Mouse (Mus musculus) E14TG2a.4 (cell line): ENCODE data around the gene Eps8.
"Not testable (repeated sequence)": the region's sequence is repeated elsewhere in the genome, so short reads cannot be mapped to it uniquely, and the experiment has no call there.

ENCODE experiments used
- H3K27me3 ChIP-seq: 2 replicates; pipeline ENCODE4 v1.6.1; 2014; ENCODE audit warnings: low read length, control low read depth; ENCODE audit not compliant: insufficient read depth
- H3K36me3 ChIP-seq: 2 replicates; pipeline ENCODE4 v1.6.1; 2014; ENCODE audit warnings: low read length, control low read depth; ENCODE audit not compliant: insufficient read depth
- H3K4me1 ChIP-seq: replicated peaks from 2 replicates; pipeline ENCODE4 v1.6.1; 2014; ENCODE audit warnings: low read depth, low read length, control low read depth
- H3K4me3 ChIP-seq: replicated peaks from 2 replicates; pipeline ENCODE4 v1.5.1; 2014; ENCODE audit warnings: mild to moderate bottlenecking, low read length
- H3K9me3 ChIP-seq: 2 replicates; pipeline ENCODE4 v1.6.1; 2014; ENCODE audit warnings: low read length, control low read depth
- CTCF ChIP-seq: conservative IDR thresholded peaks from 2 replicates; pipeline ENCODE4 v1.5.1; 2014; ENCODE audit warnings: low read length
- NANOG ChIP-seq: IDR thresholded peaks from 2 replicates; pipeline ENCODE4 v1.6.1; 2014; ENCODE audit warnings: borderline replicate concordance, low read length, mixed read lengths
- POU5F1 ChIP-seq: IDR thresholded peaks from 2 replicates; pipeline ENCODE4 v1.6.1; 2014; ENCODE audit warnings: low read length, borderline replicate concordance

Eps8 gene

DNA sequence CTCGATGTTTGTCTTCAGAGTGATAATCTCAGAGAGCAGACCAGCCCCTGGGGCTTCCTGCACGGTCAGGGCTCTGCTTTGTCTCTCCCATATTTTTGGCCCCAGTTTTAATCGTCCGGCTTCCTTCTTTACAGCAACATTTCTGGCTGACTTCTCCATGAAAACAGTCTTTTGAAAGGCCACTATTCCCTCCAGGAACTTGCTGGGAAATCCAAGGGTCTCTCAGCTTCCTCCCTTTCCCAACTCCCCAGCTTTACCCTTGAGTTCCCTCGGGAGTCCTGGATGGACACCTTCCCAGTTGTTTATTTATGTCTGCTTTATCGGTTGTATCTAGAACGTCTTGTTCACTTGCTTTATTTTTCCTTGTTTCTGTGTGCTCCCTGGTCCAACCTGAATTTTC is 197.5 kb downstream of the Eps8 start:
- H3K27me3 ChIP-seq = no peaks in the 10 kb centered on the region
- no peak overlapping the region for H3K4me3 ChIP-seq
- TF ChIP-seq CTCF (no peak), NANOG (no peak), POU5F1 (no peak)
- peaks cover 13% of the 10 kb centered on the region; the same call in 1 of the 2 replicates for H3K4me1 ChIP-seq
- no peaks in the 10 kb centered on the region for H3K36me3 ChIP-seq
- H3K9me3 ChIP-seq = no peaks in the 10 kb centered on the region

DNA sequence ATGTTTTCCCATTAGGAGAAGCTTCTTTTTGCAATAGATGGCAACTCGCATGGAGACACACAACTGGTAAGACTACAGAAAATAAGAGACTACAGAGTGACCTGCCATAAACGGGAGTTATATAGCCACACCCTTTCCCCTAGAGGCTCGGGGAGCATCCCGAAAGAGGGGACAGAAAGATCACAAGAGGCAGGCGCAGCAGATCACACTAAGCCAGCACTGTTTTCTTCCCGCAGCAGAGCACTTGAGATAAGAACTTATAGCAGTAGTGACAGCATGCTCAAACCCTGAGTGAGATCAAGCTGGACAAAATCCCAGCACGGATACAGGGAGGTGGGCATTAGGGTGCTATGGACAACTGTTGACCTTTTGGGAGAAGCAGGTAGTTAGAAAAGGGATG is 198.6 kb downstream of the Eps8 start:
- no peak for TF ChIP-seq NANOG
- TF ChIP-seq POU5F1 = no peak
- no peak for TF ChIP-seq CTCF
- Histone ChIP-seq H3K4me1 (peaks cover 13% of the 10 kb centered on the region; the same call in 1 of the 2 replicates), H3K4me3 (no peak overlapping the region), H3K9me3 (no peaks in the 10 kb centered on the region), H3K27me3 (no peaks in the 10 kb centered on the region), H3K36me3 (no peaks in the 10 kb centered on the region)

DNA sequence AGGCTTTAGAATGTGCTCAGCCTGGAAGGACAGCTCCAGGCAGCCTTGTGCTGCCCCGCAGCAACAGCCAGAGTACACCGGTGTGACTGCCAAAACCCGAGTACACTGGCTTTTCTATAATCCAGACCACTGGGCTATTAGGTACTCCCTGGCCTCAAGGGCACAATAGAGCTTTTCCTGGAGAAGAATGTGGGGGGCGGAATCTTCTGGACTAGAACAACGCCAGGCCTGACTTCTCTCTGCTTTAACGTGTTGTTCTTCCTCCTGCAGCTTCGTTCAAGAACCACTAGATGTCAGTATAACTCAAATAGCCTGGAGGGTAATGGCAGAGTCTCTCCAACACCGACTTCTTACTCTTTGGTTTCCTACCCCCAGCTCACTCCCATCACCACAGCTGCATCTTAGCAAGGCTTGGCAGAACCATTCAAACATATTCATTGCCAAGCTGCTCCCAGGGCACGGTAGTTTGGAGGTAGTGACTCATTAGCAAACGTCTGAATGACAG is 199.1 kb downstream of the Eps8 start:
- H3K4me1 ChIP-seq = peaks cover 13% of the 10 kb centered on the region; the same call in 1 of the 2 replicates
- TF ChIP-seq POU5F1 = no peak
- peak; percentile 63 for TF ChIP-seq CTCF
- TF ChIP-seq NANOG = no peak
- no peaks in the 10 kb centered on the region for H3K9me3 ChIP-seq
- H3K27me3 ChIP-seq = no peaks in the 10 kb centered on the region
- H3K36me3 ChIP-seq = no peaks in the 10 kb centered on the region
- H3K4me3 ChIP-seq = no peak overlapping the region

DNA sequence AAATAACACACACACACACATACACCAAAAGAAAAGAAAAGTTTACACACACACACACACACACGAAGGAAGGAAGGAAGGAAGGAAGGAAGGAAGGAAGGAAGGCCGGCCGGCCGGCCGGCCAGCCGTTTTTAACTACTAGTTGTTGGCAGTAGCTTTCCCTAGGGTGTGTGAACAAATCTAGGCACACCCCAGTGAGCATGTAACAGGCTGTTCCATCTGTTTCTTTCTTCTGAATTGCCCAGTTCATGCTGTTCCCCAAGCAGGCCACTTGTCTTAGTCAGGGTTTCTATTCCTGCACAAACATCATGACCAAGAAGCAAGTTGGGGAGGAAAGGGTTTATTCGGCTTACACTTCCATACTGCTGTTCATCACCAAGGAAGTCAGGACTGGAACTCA is 208.6 kb downstream of the Eps8 start:
- not testable (repeated sequence) for H3K27me3 ChIP-seq, H3K36me3 ChIP-seq, H3K4me3 ChIP-seq, H3K9me3 ChIP-seq, H3K4me1 ChIP-seq

DNA sequence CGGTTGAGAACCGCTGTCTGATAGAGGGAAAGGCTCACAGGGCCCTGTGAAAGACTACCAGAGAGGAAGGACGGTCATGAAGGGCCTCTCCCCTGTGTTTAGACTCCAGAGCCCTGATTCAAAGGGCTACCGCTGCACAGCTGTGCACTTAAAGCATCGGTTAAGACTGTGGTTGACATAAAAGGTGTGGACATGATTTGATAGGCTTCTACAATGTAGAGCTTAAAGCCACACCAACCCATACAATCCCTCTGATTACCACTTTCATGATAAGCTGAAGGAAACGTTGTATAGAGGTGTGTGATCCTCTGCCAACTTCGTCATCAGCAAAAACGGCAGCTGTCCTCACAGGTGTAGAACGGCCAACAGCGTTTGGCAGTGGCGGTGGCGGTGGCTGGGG is 211.6 kb downstream of the Eps8 start:
- H3K4me3 ChIP-seq = no peak overlapping the region
- no peaks in the 10 kb centered on the region for H3K36me3 ChIP-seq
- no peaks in the 10 kb centered on the region for H3K9me3 ChIP-seq
- TF ChIP-seq CTCF (no peak), POU5F1 (no peak), NANOG (no peak)
- H3K27me3 ChIP-seq = no peaks in the 10 kb centered on the region
- H3K4me1 ChIP-seq = no peaks in the 10 kb centered on the region

DNA sequence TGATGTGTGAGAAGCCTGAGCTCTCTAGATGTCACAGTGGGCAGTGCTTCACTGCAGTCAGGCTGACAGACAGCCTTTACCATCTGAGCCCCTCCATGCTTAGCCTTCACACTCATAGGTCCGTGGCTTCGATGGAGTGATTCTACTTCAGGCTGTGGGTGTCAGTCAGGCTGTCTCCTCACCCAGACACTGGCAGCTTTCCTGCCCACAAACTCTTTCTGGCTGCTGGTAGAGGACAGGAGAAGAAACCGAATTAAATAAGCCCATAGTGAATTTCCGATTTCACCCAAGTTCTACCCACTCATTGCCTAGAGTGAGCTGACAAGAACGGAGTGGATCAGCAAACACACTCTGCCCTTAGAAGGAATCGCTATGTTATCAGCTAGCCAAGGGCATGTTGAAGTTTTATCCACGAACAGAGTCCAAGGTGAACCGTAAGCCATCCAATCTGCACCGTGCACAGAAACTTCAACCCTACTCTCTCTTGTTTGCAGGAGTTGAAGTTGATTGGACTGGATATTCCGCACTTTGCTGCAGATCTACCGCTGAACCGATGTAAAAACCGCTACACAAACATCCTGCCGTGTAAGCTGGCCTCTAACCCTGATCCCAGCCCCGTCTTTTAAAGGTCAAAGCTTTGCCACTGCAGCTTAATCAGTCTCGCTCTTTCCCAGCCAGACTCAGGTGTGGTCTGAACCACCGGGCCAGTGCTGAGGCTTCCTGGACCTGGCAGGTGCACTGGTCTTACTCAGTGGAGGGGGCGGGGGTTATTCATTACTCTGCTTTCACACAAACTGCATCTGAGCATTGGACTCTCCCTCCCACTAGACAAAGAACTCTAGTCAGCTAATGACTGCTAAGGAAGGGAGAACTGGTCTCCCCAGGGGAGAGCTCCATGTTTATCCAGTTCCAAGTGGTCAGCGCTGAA is 213.9 kb downstream of the Eps8 start:
- H3K27me3 ChIP-seq = no peaks in the 10 kb centered on the region
- H3K9me3 ChIP-seq = no peaks in the 10 kb centered on the region
- TF ChIP-seq POU5F1 (no peak), NANOG (no peak), CTCF (no peak)
- H3K36me3 ChIP-seq = no peaks in the 10 kb centered on the region
- no peaks in the 10 kb centered on the region for H3K4me1 ChIP-seq
- no peak overlapping the region for H3K4me3 ChIP-seq

DNA sequence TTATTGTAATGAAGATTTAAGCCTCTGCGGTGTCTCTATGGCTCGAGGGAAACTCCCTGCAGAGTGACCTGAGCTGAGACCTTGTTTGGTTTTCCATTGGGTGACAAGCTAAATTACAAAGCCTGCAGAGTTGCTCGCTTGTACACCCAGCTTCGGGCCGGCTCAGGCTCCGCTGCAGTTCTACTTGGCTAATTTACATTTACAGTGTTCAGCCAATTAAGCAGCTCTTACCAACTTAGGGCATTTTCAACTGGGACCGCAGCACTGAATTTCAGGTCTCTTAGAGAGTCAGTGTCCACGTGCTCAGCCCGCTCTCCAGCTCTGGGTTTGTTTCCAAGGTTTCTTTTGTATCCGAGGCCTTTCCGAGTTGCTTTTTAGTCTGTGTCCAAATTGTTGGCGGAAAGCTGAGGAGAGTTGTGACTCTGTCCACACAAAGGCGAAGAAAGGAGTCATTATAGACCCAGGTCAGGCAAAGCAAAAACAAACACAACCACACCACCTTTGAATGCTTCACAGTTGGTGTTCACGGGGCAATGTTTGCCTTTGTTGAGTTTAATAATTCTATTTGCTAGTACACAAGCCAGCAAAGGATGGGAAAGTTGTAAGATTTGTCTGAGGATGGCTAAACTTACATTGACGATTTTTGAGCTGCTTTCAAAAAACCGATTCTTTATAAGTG is 216.6 kb downstream of the Eps8 start:
- no peaks in the 10 kb centered on the region for H3K4me1 ChIP-seq
- no peaks in the 10 kb centered on the region for H3K9me3 ChIP-seq
- no peaks in the 10 kb centered on the region for H3K27me3 ChIP-seq
- H3K36me3 ChIP-seq = no peaks in the 10 kb centered on the region
- no peak overlapping the region for H3K4me3 ChIP-seq
- TF ChIP-seq POU5F1 (no peak), NANOG (no peak), CTCF (no peak)

DNA sequence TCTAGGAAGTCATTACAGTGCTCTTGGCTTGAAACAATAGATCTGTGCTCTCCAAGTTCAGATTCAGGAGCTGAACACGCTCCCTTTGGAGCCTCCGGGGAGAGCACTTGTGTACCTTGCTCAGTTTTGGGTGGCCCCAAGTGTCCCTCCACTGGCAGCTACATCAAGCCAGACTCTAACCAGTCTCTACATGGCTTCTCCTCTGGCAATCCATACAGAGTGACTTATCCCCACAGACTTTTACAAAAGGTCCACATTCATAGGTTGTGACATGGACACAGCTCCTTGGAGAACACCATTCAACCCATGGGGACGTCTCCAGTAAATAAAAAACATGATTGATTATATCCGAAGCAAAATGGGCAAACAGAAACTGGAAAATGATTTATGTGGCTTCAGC is 217.2 kb downstream of the Eps8 start:
- Histone ChIP-seq H3K27me3 (0 out of 2 replicates have a peak, but pooled peaks cover 2% of the 10 kb centered on the region), H3K9me3 (no peaks in the 10 kb centered on the region), H3K4me1 (no peaks in the 10 kb centered on the region), H3K36me3 (no peaks in the 10 kb centered on the region), H3K4me3 (no peak overlapping the region)
- TF ChIP-seq NANOG = no peak
- no peak for TF ChIP-seq POU5F1

DNA sequence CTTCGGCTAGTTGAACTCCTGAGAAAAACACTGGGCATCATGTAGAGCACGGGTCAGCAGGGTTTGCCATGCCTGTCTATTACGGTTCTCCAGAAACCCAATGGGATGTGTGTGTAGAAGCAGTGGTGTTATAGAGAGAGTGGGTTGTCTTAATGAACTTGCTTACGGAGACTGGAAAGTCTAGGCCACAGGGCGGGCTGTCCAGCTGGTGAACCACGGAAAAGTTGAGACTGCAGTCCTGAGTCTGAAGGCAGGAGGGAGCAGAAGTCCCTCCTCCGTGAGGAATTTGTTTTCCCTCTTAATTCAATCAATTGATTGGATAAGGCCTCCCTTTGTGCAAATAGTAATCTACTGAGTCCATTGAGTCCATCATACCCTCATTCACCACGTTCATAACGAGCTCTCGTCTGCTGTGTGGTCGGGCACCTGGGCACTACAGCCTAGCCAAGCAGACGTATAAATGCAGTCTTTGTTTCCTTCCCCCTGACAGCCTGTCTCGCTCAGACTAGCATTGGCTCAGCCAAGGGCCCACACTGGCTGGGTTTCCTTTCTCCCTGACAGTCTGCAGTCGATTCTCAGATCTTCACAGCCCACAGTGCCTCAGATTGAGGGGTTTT is 221.0 kb downstream of the Eps8 start:
- TF ChIP-seq CTCF = no peak
- no peak for TF ChIP-seq NANOG
- TF ChIP-seq POU5F1 = no peak
- Histone ChIP-seq H3K27me3 (peaks cover 9% of the 10 kb centered on the region; the same call in 1 of the 2 replicates), H3K9me3 (peaks cover 8% of the 10 kb centered on the region; the same call in 1 of the 2 replicates), H3K36me3 (no peaks in the 10 kb centered on the region), H3K4me1 (0 out of 2 replicates have a peak, but pooled peaks cover 4% of the 10 kb centered on the region), H3K4me3 (no peak overlapping the region)
